Mouse (Mus musculus) kidney, embryonic 16.5 days (tissue): ENCODE measurements around the gene Oxct2a. TPM values are rescaled to one million over a fixed set of nuclear protein-coding genes. Genes with fewer than 3 reads are reported as not detected.
"Not testable (repeated sequence)": the region's sequence is repeated elsewhere in the genome, so short reads cannot be mapped to it uniquely, and the experiment has no call there.

Source experiments
- ATAC-seq: fragments of 200-750 bp; cut with Nextera tagmentation; 2 replicates; pipeline ENCODE4 v1.8.0; 2017; ENCODE audit warnings: moderate TSS enrichment; ENCODE audit not compliant: low FRiP score, low TSS enrichment
- H3K27ac ChIP-seq: fragments of 300-500 bp; sonication (generic); 2 replicates; pipeline ENCODE4 v1.5.1; 2014; ENCODE audit warnings: low read length
- H3K27me3 ChIP-seq: fragments of 300-500 bp; sonication (generic); 2 replicates; pipeline ENCODE4 v1.6.1; 2014; ENCODE audit warnings: low read length, control low read depth, mixed read lengths; ENCODE audit not compliant: insufficient read depth
- H3K36me3 ChIP-seq: fragments of 300-500 bp; sonication (generic); 2 replicates; pipeline ENCODE4 v1.6.1; 2014; ENCODE audit warnings: low read length, control low read depth, mixed read lengths; ENCODE audit not compliant: insufficient read depth
- H3K4me1 ChIP-seq: fragments of 300-500 bp; sonication (generic); 2 replicates; pipeline ENCODE4 v1.6.1; 2014; ENCODE audit warnings: low read length, control low read depth, mixed read lengths; ENCODE audit not compliant: insufficient read depth
- H3K4me2 ChIP-seq: fragments of 300-500 bp; sonication (generic); replicated peaks from 2 replicates; pipeline ENCODE4 v1.6.1; 2014; ENCODE audit warnings: low read depth, low read length
- H3K4me3 ChIP-seq: fragments of 300-500 bp; sonication (generic); 2 replicates; pipeline ENCODE4 v1.5.1; 2014; ENCODE audit warnings: mild to moderate bottlenecking, low read length
- H3K9ac ChIP-seq: fragments of 300-500 bp; sonication (generic); replicated peaks from 2 replicates; pipeline ENCODE4 v1.6.1; 2014; ENCODE audit warnings: low read length
- H3K9me3 ChIP-seq: fragments of 300-500 bp; sonication (generic); 2 replicates; pipeline ENCODE4 v1.6.1; 2016; ENCODE audit warnings: low read length, control low read depth
- WGBS: fragments of 180-500 bp; shearing (Covaris S2); extraction: QIAGEN DNeasy Blood & Tissue Kit; methylation state at CpG from one replicate; pipeline ENCODE4 v1.1.7; 2014; 5-methylcytosine and 5-hydroxymethylcytosine counted together
- polyA plus RNA-seq: library from polyadenylated mRNA; unstranded; fragments of >200 nt; fragmentation: Nextera tagmentation; extraction: Ambion mirVana; gene quantifications from 2 replicates; pipeline ENCODE4 v1.2.1, GENCODE M21; 2015

Oxct2a gene
- polyA plus RNA-seq, 1 experiment from 2014 or later: 0.16 TPM

DNA sequence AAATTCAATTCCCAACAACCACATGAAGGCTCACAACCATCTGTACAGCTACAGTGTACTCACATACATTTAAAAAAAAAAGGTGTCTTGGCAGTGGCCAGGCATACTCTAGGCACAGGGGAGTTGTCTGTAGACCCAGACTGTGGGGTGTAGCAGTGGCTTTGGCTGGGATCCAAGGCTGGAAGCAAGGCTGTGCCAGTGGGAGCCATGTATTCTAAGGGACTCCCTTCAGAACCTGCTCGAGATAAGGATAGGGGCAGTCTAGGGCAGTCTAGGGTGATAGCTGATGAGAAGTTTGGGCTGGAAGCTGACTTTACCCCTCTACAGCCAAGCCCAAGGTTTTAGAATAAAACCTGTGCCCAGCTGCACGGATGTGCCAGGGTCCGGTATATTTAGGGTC is 2.7 kb upstream of the Oxct2a start:
- Histone ChIP-seq H3K4me3 (no peak overlapping the region), H3K9ac (no peak overlapping the region), H3K36me3 (no peaks in the 10 kb centered on the region), H3K27ac (no peak overlapping the region), H3K9me3 (no peaks in the 10 kb centered on the region), H3K27me3 (peaks cover 6% of the 10 kb centered on the region), H3K4me2 (no peak overlapping the region), H3K4me1 (no peaks in the 10 kb centered on the region)
- 70% methylated on average over 3 of the region's 3 CpGs for WGBS
- no peak for ATAC-seq

DNA sequence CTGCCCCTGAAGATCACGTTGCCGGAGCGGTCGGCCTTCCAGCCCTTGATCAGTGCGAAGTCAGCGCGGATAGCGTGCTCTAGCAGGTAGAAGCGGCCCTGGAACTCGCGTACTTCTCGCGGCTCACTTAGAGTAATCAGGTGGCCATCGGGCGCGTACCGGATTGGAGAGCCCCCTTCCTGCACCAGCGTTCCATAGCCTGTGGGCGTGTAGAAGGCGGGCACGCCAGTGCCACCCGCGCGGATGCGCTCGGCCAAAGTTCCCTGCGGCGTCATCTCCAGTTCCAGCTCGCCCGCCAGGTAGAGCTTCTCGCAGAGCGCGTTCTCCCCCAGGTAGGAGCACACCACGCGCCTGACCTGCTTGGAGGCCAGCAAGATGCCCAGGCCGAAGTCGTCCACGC is 524 bp downstream of the Oxct2a start:
- Histone ChIP-seq H3K4me3 (peak overlapping the region; percentile 32), H3K4me2 (peak overlapping the region; percentile 54)
- not testable (repeated sequence) for H3K27ac ChIP-seq, H3K9me3 ChIP-seq, H3K36me3 ChIP-seq, H3K9ac ChIP-seq, H3K4me1 ChIP-seq, H3K27me3 ChIP-seq
- WGBS: 13% methylated on average over 25 of the region's 38 CpGs
- peak; percentile 62; the same call in 1 of the 2 replicates for ATAC-seq

DNA sequence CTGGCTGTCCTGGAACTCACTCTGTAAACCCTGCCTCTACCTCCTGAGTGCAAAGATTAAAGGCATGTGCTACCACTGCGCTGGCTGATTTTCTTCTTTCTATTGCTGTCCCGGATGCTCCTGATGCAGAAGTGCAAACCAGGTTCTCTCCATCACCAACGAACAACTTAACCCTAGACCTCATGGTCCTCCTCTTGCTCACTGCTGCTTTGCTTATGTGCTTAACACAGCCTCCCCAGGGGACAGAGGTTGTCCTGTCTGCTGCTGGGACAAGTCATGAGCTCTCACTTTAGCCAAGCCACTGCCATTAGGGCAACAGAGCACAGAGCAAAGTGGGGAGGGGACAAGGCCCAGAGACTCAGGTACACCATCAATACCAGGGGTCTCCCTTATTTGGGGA is 8.9 kb downstream of the Oxct2a start:
- H3K27me3 ChIP-seq: no peaks in the 10 kb centered on the region
- ATAC-seq: no peak
- H3K9me3 ChIP-seq: no peaks in the 10 kb centered on the region
- H3K9ac ChIP-seq: no peak overlapping the region
- WGBS: 82% methylated on average over 3 of the region's 3 CpGs
- H3K27ac ChIP-seq: no peak overlapping the region
- H3K36me3 ChIP-seq: no peaks in the 10 kb centered on the region
- H3K4me1 ChIP-seq: no peaks in the 10 kb centered on the region
- H3K4me3 ChIP-seq: no peak overlapping the region
- H3K4me2 ChIP-seq: no peak overlapping the region

DNA sequence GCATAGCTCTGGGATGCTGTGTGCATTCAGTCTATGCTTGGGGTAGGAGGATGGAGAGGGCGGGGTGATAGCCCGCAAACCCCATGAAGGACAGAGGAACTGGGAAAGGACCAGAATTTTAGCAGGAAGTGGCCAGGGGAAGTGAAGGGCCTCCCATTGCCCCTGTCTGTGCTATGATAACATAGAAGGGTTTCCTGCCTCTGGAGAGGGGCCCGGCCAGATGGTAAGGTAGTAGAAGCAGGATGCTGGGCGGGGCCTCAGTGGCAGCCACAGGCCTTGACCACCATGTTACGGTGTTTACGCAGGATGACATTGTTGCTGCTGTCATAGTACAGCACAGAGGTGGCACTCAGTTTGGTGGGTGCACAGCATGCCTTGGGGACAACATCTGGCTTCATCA is 10.4 kb downstream of the Oxct2a start:
- Histone ChIP-seq H3K27ac (no peak overlapping the region), H3K4me2 (no peak overlapping the region), H3K36me3 (no peaks in the 10 kb centered on the region), H3K4me1 (no peaks in the 10 kb centered on the region), H3K4me3 (no peak overlapping the region), H3K9ac (no peak overlapping the region), H3K27me3 (no peaks in the 10 kb centered on the region), H3K9me3 (no peaks in the 10 kb centered on the region)
- WGBS: 73% methylated on average over 6 of the region's 6 CpGs
- ATAC-seq: peak; percentile 26; the same call in 1 of the 2 replicates

DNA sequence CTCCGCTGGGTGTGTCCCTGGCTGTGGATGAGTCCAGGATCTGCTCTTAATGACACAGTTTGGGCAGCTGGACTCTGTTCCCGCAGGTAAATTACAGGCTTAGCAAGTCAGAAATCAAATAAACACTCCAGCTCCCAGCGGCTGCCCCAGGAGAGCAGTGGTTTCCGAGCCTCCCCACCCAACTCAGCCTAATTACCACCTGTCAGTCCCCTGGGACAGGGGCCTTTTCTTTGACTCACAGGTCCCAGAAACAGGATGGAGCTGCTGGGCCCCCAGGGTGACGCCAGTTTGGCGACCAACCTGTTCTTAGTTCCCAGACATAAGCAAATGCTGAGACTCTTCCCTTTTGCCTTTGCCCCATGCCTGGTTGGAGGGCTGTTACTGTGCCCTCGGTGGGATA is 11.6 kb downstream of the Oxct2a start:
- Histone ChIP-seq H3K4me1 (no peaks in the 10 kb centered on the region), H3K4me3 (no peak overlapping the region), H3K4me2 (no peak overlapping the region), H3K36me3 (no peaks in the 10 kb centered on the region), H3K9ac (no peak overlapping the region), H3K9me3 (no peaks in the 10 kb centered on the region), H3K27ac (no peak overlapping the region), H3K27me3 (no peaks in the 10 kb centered on the region)
- no peak for ATAC-seq
- 83% methylated on average over 7 of the region's 7 CpGs for WGBS

DNA sequence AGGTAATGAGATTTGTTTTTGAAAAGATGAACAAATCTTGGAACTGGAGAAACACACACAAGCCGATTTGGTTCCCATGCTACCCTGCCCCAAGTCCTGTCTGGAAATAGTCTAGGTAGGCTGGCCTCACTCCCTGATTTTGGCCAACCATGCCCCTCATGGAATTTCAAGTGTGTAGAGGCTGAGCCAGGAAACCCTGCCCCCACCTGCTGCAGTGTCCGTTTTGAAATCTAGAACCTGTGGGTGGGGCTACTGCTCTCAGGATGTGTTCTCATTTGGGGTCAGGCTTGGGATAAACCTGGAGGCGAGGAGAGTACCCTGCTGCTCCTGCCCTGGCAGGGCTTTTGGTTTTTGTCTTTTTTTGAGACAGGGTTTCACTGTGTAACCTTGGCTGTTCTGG is 15.1 kb downstream of the Oxct2a start:
- H3K27ac ChIP-seq: no peak overlapping the region
- H3K4me2 ChIP-seq: no peak overlapping the region
- H3K9me3 ChIP-seq: no peaks in the 10 kb centered on the region
- no peak overlapping the region for H3K4me3 ChIP-seq
- H3K4me1 ChIP-seq: no peaks in the 10 kb centered on the region
- H3K27me3 ChIP-seq: no peaks in the 10 kb centered on the region
- H3K36me3 ChIP-seq: peaks cover 10% of the 10 kb centered on the region
- WGBS: 43% methylated on average over 3 of the region's 3 CpGs
- no peak overlapping the region for H3K9ac ChIP-seq
- no peak for ATAC-seq

DNA sequence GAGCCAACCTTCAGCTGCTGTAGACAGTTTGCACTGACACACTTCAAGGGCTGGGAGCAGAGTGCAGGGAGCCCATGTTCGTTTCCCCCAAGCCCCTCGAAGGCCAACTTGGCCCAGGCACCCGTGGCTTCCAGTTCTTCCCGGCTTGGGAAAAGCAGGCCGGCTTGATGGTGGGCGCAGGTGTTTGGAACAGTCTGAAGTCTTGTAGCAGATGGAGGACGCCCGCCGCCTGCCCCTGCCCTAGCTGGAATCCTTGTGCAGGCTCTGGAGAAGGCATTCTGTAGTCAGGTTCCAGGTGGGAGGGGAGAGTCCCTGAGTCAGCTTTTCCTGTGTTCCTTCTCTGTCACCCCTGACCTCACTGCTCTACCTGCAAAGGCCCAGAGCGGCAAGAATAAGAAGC is 16.4 kb downstream of the Oxct2a start:
- WGBS: 84% methylated on average over 10 of the region's 10 CpGs
- H3K4me2 ChIP-seq: no peak overlapping the region
- H3K4me1 ChIP-seq: no peaks in the 10 kb centered on the region
- H3K27ac ChIP-seq: no peak overlapping the region
- peaks cover 23% of the 10 kb centered on the region for H3K36me3 ChIP-seq
- no peak for ATAC-seq
- H3K9ac ChIP-seq: no peak overlapping the region
- H3K9me3 ChIP-seq: no peaks in the 10 kb centered on the region
- H3K27me3 ChIP-seq: no peaks in the 10 kb centered on the region
- H3K4me3 ChIP-seq: no peak overlapping the region

DNA sequence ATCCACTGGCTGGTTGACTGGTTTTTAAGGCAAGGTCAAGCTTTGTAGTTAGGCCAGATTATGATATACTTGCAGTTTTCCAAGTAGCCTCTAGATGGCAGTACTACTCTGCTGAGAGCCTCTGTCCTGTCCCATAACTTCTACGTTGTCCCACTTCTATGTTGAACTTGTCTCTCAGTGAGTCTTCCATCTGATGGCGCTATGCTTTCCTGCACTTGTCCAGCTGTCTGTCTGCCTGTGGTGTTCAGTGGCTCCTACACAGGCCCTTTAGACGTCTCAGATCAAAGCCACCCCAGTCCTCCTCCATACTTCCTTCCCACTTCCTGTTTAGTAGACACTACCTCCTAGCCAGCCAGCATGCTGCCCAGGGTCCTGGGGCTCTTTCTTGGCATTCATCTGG is 17.6 kb downstream of the Oxct2a start:
- no peaks in the 10 kb centered on the region for H3K4me1 ChIP-seq
- no peak overlapping the region for H3K4me2 ChIP-seq
- H3K9me3 ChIP-seq: no peaks in the 10 kb centered on the region
- peak; percentile 60 for ATAC-seq
- H3K9ac ChIP-seq: no peak overlapping the region
- WGBS: 32% methylated on average over 3 of the region's 3 CpGs
- no peak overlapping the region for H3K4me3 ChIP-seq
- no peak overlapping the region for H3K27ac ChIP-seq
- no peaks in the 10 kb centered on the region for H3K27me3 ChIP-seq
- peaks cover 33% of the 10 kb centered on the region for H3K36me3 ChIP-seq

DNA sequence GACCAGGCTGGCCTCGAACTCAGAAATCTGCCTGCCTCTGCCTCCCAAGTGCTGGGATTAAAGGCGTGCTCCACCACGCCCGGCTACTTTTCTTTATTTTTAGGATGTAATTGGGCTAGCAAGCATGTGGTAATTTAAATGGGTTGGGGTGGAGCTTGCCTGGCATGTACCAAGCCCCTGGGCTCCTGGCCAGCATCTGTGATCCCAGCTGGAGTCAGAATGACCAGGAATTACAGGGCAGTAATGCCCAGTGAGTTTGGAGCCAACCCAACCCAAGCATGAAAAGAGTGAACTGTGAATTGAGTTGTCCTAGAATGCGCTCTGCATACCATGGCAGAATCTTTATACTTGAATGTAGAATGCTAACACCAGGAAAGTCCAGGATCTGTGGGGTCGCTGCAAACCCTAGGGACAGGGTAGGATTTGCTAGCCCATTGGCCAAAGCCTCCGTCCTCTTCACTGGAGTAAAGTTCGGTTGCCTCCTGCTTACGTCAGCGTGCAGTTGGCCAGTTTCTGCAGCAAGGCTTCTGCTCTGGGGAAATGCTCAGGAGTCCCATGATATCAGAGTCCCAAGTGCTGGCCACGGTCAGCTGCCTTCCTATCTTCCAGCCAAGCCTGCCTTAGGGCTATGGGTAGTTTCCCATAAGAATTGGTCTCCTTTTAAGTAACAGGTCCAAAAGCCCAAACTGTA is 24.3 kb downstream of the Oxct2a start:
- WGBS: 95% methylated on average over 11 of the region's 11 CpGs
- no peak overlapping the region for H3K4me3 ChIP-seq

DNA sequence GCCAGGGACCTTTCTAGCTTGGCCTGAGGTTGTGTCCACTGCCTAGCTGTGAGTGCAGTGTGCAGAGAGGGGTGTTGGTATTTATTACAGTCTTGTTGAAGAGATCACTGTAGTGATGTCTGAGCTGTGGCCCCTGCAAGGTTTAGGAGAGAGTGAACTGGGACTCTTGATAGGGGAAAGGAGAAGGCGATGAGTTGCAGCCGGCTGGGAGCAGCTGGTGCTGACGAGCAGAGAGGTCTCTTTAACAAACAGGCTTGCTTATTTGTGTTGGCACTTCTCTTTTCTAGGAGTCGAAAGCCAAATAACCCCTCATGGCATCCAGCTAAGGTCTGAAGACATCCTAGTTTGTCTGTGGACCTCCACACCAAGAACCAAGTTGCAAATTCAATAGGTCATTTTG is 25.2 kb downstream of the Oxct2a start:
- no peak overlapping the region for H3K9ac ChIP-seq
- no peak overlapping the region for H3K27ac ChIP-seq
- no peaks in the 10 kb centered on the region for H3K9me3 ChIP-seq
- ATAC-seq: no peak
- no peaks in the 10 kb centered on the region for H3K27me3 ChIP-seq
- 65% methylated on average over 4 of the region's 4 CpGs for WGBS
- no peak overlapping the region for H3K4me3 ChIP-seq
- no peak overlapping the region for H3K4me2 ChIP-seq
- H3K4me1 ChIP-seq: no peaks in the 10 kb centered on the region
- peaks cover 93% of the 10 kb centered on the region for H3K36me3 ChIP-seq

More for the DNA sequence above, 24.3 kb downstream of the Oxct2a start:
- ATAC-seq: no peak
- Histone ChIP-seq H3K36me3 (peaks cover 90% of the 10 kb centered on the region), H3K27me3 (no peaks in the 10 kb centered on the region), H3K9me3 (no peaks in the 10 kb centered on the region), H3K9ac (no peak overlapping the region), H3K27ac (no peak overlapping the region), H3K4me1 (no peaks in the 10 kb centered on the region), H3K4me2 (no peak overlapping the region)
